Mouse (Mus musculus): Measurements from ENCODE around the gene Sp7.

Sp7 gene

GRCm38 (mm10) chr15:102366733-102367344, at the start of gene Sp7:
Sp7 (minus strand) TSS chr15:102367182.
- DNase-seq: no peak

DNA sequence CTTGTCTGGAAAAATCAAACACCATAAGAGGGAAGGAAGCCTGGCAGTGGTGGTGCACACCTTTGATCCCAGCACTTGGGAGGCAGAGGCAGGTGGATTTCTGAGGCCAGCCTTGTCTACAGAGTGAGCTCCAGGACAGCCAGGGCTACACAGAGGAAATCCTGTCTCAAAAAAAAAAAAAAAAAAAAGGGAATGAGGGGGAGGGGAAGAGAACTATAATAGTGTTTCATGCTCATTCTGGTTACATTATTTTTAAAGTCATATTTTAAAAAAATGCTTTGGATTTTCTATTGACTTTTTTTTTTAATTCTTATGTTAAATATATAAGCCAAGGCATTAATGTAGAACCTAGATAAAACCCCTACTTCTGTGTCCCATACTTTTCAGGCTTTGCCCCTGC, 46.7 kb upstream of the Sp7 start:
- no peak for DNase-seq

DNA sequence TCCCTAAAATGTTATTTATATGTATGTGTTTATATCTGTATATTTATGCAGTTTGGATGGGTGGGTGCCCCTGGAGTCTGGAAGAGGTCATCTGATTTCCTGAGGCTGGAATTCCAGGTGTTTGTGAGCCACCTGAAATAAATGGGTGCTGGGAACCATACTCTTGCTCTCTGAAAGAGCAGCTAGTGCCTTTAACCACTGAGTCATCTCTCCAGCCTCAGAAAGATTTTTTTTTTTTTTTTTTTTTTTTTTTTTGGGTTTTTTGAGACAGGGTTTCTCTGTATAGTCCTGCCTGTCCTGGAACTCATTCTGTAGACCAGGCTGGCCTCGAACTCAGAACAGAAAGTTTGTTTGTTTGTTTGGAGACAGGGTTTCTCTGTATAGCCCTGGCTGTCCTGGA, 44.1 kb upstream of the Sp7 start:
- DNase-seq: no peak

GRCm38 (mm10) chr15:102409286-102409685, 42.3 kb upstream of the Sp7 start:
- no peak for DNase-seq

DNA sequence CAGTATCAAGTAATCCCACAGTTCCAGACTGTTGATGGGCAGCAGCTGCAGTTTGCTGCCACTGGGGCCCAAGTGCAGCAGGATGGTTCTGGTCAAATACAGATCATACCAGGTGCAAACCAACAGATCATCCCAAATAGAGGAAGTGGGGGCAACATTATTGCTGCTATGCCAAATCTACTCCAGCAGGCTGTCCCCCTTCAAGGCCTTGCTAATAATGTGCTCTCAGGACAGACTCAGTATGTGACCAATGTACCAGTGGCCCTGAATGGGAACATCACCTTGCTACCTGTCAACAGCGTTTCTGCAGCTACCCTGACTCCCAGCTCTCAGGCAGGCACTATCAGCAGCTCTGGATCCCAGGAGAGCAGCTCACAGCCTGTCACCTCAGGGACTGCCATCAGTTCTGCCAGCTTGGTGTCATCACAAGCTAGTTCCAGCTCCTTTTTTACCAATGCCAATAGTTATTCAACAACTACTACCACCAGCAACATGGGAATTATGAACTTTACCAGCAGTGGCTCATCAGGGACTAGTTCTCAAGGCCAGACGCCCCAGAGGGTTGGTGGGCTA, 41.7 kb upstream of the Sp7 start:
- no peak for DNase-seq

DNA sequence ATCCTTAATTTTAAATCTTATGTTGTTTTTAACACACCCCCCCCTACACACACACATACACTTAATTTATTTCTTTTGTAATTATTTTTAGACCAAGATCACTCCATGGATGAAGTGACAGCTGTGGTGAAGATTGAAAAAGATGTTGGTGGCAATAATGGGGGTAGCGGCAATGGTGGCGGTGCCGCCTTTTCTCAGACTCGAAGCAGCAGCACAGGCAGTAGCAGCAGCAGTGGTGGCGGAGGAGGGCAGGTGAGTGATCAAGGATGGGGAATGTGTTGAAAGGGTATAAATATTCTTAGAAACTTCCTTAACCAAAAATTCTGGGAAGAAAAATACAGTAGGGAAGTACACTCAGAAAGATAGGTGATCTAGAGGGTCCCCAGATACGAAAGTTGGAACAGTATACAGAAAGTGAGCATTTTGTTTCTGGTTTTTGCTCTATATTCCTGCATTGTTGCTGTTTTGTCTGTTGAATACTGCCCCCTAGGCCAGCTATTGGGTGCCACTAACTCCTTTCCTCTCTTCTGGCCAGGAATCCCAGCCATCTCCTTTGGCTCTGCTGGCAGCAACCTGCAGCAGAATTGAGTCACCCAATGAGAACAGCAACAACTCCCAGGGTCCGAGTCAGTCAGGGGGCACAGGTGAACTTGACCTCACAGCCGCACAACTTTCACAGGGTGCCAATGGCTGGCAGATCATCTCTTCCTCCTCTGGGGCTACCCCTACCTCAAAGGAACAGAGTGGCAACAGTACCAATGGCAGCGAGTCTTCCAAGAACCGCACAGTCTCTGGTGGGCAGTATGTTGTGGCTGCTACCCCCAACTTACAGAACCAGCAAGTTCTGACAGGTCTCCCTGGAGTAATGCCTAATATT, 40.9 kb upstream of the Sp7 start:
- DNase-seq: no peak

DNA sequence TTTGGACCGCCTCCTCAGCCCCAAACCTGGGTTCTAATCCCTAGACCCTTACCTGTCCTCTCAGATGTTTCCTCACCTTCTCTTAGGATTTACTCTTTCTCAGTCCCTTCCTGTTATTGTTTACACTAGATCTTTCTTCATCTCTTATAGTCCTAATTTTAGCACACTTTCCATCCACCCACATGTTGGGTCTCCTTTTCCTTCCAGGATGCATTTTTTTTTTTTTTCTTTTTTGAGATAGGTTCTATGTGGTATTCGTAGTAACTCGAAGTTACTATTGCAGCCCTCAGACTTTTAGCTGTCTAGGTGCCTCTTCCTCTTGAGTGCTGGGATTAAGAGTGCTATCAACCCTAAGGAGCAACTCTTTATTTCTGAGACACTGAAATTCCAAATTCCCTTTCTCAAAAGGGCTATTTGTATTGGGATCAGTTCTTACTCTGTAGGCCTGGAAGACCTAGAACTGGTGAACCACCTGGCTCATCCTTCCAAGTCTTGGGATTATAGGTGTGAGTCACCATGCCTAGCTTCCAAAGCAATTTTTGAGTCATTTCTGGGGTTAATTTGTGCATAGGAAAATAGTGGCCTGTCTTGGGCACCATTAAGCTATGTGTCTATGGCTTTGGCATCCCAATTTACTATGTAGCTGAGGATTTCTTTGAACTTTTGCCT, 40.1 kb upstream of the Sp7 start:
- DNase-seq: no peak

DNA sequence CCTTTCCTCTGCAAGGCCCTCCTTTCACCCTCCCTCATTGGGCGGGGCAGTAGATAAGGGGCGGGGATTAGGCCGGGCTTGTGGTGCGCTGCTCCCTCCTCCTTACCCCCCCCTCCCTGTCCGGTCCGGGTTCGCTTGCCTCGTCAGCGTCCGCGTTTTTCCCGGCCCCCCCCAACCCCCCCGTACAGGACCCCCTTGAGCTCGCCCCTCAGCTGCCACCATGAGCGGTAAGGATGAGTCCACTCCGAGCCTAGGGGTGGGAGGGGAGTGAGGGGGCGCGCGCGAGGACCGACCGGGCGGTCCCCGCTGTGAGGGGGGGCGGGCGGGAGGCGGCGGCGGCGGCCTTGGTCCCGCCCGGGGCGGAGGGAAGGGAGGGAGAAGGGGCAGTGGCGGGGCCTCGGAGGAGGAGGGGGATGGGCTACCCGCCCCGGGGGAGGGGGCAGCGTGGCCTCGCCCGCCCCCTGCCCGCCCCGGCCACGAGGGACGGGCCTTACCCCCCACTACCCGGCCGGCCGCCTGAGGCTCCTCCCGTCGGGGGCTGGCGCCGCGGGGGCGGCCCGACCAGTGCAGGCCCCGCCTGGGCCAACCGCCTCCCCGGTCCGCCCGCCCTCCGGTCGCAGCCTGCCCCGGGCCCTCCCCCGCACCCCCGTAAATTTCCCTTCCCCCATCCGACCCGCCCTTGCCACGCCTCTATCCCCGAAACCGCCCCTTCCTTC, 39.4 kb upstream of the Sp7 start:
- peak; percentile 83 to 87 for DNase-seq

- DNase-seq: peak; percentile 99 to 100
Observed at GRCm38 (mm10) chr15:102405489-102406195, 38.7 kb upstream of the Sp7 start, which contains the start of gene Sp1. Sp1 (plus strand) TSS chr15:102406143.

GRCm38 (mm10) chr15:102404608-102405488, 37.9 kb upstream of the Sp7 start:
- DNase-seq: peak in 1 of 2 experiments; percentile 21

DNA sequence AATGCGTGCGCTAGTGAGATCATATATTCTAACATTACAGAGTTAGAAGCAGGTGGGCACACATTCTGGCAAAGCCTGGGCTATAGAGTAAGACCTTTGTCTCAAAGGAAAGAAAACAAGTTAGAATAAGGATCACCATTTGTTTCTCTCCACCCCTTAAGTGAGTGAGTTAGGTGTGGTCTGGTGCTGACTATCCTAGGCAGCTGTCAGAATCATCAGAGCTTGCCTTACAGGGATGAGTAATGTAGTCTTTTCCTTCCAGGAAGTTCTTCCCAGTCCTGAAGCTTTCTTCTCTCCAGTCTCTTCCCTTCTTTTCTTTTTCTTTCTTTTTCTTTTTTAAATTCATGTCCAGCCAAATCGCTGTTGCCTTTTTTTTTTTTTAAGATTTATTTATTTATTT, 35.2 kb upstream of the Sp7 start:
- DNase-seq: no peak

DNA sequence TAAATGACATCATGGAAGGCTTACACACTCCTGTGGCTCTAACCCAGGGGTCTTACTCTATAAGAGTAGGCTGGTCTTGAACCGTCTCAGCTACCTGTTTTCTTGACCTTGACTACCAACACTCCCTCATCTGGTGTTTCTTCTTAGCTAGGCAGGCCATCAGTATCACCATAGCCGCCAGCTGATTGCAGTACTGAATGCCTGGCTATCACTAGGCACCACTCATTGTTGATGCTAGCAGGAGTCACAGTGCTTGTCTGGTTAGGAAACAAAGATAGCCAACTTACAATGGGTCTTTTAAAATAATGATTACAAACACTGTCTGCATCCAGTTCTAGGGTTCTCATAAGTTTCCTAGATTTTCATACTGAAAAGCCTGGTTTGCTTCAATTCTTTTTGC, 34.3 kb upstream of the Sp7 start:
- DNase-seq: no peak

GRCm38 (mm10) chr15:102400476-102401045, 33.6 kb upstream of the Sp7 start:
- DNase-seq: no peak

DNA sequence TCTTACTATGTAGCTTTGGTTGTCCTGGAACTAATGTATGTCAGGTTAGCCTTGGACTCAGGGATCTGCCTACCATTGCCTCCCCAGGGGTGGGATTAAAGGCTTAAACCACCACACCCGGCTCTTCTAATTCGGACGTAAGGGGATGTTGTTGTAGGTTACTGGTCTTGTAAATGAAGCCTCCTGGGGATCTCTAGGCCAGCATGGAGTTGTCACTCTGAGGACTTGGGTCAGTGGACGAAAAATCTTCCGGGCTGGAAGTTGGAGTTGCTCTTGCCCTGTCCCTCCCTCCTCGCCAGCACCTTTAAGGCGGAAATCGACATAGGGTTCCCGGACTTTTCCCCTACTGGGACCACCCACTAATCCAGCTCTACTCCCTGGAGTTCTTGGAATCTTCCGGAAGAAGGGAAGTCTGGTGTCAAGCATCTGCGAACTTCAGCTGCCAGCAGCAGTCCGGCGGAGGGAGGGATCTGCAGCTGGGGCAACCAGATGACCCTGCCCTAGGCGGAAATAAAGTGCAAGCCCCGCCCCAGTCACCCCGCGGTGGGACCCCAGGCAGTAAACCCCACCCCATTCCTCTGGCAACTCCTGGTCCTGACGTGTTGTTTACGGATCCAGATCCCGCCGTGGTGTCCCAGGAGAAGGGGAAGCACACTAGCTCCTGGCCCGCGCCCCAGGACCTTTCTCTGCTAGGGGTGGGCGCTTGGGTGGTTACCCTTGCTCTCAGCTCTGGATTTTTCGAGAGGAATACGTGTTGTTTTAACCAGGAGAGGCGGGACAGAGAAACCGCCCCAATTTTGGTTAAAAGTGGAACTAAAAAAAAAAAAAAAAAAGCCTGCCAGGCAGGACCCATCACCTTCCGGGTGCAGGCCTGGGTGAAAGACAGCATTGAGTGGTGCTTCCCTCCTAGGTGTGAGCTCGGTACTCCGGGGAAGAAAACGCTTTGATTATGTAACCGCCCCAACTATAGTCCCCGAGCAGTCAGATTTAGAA, 32.5 kb upstream of the Sp7 start:
- peak; percentile 94 to 96 for DNase-seq

GRCm38 (mm10) chr15:102398629-102399028, 31.6 kb upstream of the Sp7 start:
- no peak for DNase-seq

- DNase-seq: peak in 1 of 2 experiments; percentile 24
Observed at GRCm38 (mm10) chr15:102395061-102395460, 28.1 kb upstream of the Sp7 start.

- peak in 1 of 2 experiments; percentile 24 for DNase-seq
Observed at GRCm38 (mm10) chr15:102393584-102394014, 26.6 kb upstream of the Sp7 start.

- DNase-seq: no peak
Observed at GRCm38 (mm10) chr15:102392520-102392919, 25.5 kb upstream of the Sp7 start.

- DNase-seq: no peak
Observed at GRCm38 (mm10) chr15:102388942-102389341, 22.0 kb upstream of the Sp7 start.
